Mouse (Mus musculus) MEL (cell line): ENCODE measurements around the gene Pdzd3.

Experiments used
- CTCF ChIP-seq, 3 experiments: IDR thresholded peaks in 2 of 3; conservative IDR thresholded peaks in 1 of 3; 2 replicates each; pipeline ENCODE4 v1.5.1; 2011 to 2012; ENCODE audit warnings: low read length in 3 of 3, low read depth in 2 of 3, mild to moderate bottlenecking in 2 of 3, improper control_type of control experiment in 1 of 3, inconsistent platforms in 1 of 3, mixed read lengths in 1 of 3, moderate library complexity in 1 of 3; ENCODE audit not compliant: control insufficient read depth in 1 of 3, insufficient read depth in 1 of 3, poor library complexity in 1 of 3, severe bottlenecking in 1 of 3
- GABPA ChIP-seq: IDR thresholded peaks from 2 replicates; pipeline ENCODE4 v1.6.1; 2012; ENCODE audit warnings: low read depth, mild to moderate bottlenecking, inconsistent platforms, low read length, improper control_type of control experiment, moderate library complexity
- POLR2A ChIP-seq, 2 experiments: IDR thresholded peaks; 2 replicates each; pipeline ENCODE4 v1.6.1; 2011 to 2012; ENCODE audit warnings: low read length in 2 of 2, mild to moderate bottlenecking in 2 of 2, control low read depth in 1 of 2, improper control_type of control experiment in 1 of 2, low read depth in 1 of 2, moderate library complexity in 1 of 2; ENCODE audit not compliant: control insufficient read depth in 1 of 2, insufficient read depth in 1 of 2, poor library complexity in 1 of 2
- UBTF ChIP-seq: IDR thresholded peaks from 2 replicates; pipeline ENCODE4 v1.6.1; 2012; ENCODE audit warnings: low read depth, mild to moderate bottlenecking, inconsistent platforms, low read length, improper control_type of control experiment, moderate library complexity, borderline replicate concordance; ENCODE audit not compliant: insufficient read depth

- TF ChIP-seq GABPA (no peak), UBTF (no peak), CTCF (IDR thresholded peaks at IDR 0.05 in 2 of 3, conservative IDR thresholded peaks at IDR 0.05 in 1 of 3; ENCODE audit: control insufficient read depth in 1 of 3, insufficient read depth in 1 of 3, low read depth in 2 of 3, low read length in 3 of 3, poor library complexity in 1 of 3, severe bottlenecking in 1 of 3) (no peak), POLR2A (IDR thresholded peaks at IDR 0.05; ENCODE audit: control insufficient read depth in 1 of 2, insufficient read depth in 1 of 2, low read depth in 1 of 2, low read length in 2 of 2, poor library complexity in 1 of 2) (no peak)
Observed at GRCm38 (mm10) chr9:44256213-44256612, 4.9 kb upstream of the Pdzd3 start.
